Mouse (Mus musculus) stomach, embryonic 16.5 days (tissue): ENCODE measurements around the gene Cntnap1. TPM values are rescaled to one million over a fixed set of nuclear protein-coding genes. Genes with fewer than 3 reads are reported as not detected.

Experiments
- ATAC-seq: fragments of 200-750 bp; cut with Nextera tagmentation; 2 replicates; pipeline ENCODE4 v1.8.0; 2017; ENCODE audit warnings: moderate number of reproducible peaks, moderate TSS enrichment; ENCODE audit not compliant: insufficient read depth, low FRiP score
- H3K27ac ChIP-seq: fragments of 300-500 bp; sonication (generic); 2 replicates; pipeline ENCODE4 v1.5.1; 2014; ENCODE audit warnings: low read length
- H3K27me3 ChIP-seq: fragments of 300-500 bp; sonication (generic); 2 replicates; pipeline ENCODE4 v1.6.1; 2014; ENCODE audit warnings: low read length, control low read depth, mixed read lengths; ENCODE audit not compliant: control insufficient read depth, insufficient read depth
- H3K36me3 ChIP-seq: fragments of 300-500 bp; sonication (generic); 2 replicates; pipeline ENCODE4 v1.6.1; 2014; ENCODE audit warnings: low read length; ENCODE audit not compliant: control insufficient read depth, insufficient read depth
- H3K4me1 ChIP-seq: fragments of 300-500 bp; sonication (generic); 2 replicates; pipeline ENCODE4 v1.6.1; 2014; ENCODE audit warnings: low read length, control low read depth, mixed read lengths; ENCODE audit not compliant: control insufficient read depth, insufficient read depth
- H3K4me2 ChIP-seq: fragments of 300-500 bp; sonication (generic); 2 replicates; pipeline ENCODE4 v1.6.1; 2014; ENCODE audit warnings: low read depth, low read length, mixed read lengths
- H3K4me3 ChIP-seq: fragments of 300-500 bp; sonication (generic); replicated peaks from 2 replicates; pipeline ENCODE4 v1.5.1; 2014; ENCODE audit warnings: mild to moderate bottlenecking, low read length
- H3K9ac ChIP-seq: fragments of 300-500 bp; sonication (generic); 2 replicates; pipeline ENCODE4 v1.6.1; 2014; ENCODE audit warnings: low read length
- H3K9me3 ChIP-seq: fragments of 300-500 bp; sonication (generic); replicated peaks from 2 replicates; pipeline ENCODE4 v1.6.1; 2016; ENCODE audit warnings: low read length, control low read depth; ENCODE audit not compliant: control insufficient read depth
- WGBS: fragments of 180-500 bp; shearing (Covaris S2); extraction: QIAGEN DNeasy Blood & Tissue Kit; methylation state at CpG from one replicate; pipeline ENCODE4 v1.1.7; 2014; 5-methylcytosine and 5-hydroxymethylcytosine counted together
- polyA plus RNA-seq: library from polyadenylated mRNA; unstranded; fragments of >200 nt; fragmentation: Nextera tagmentation; extraction: Ambion mirVana; gene quantifications from 2 replicates; pipeline ENCODE4 v1.2.1, GENCODE M21; 2015

Cntnap1 gene
- polyA plus RNA-seq, 1 experiment from 2014 or later, result 2.3 TPM

DNA sequence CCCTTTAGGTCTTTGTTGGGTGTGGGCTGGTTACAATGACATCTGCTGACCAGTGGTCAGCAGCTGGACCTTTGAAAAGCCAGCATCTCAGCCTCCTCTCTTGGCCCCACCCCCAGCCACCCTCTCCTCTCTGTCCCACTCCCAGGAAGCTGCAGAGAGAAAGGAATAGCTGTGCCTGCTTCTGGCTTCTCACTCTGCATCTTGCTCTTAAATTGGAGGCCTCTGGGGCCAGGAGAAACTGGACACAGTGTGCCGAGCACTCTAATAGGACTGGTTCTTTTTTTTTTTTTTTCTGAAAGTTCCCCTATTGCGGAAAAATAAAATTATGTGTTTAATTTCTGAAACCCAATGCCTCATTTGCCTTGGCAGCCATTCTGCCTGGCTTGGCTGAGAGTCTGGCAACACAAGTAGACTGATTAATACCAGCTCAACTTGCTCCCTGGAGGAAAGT lies 59.8 kb downstream of the Cntnap1 start:
- WGBS, result 32% methylated on average over 2 of the region's 2 CpGs
- H3K27ac ChIP-seq, result peak overlapping the region; percentile 94
- H3K27me3 ChIP-seq, result no peaks in the 10 kb centered on the region
- no peak overlapping the region for H3K4me3 ChIP-seq
- peaks cover 37% of the 10 kb centered on the region for H3K4me1 ChIP-seq
- no peaks in the 10 kb centered on the region for H3K9me3 ChIP-seq
- no peaks in the 10 kb centered on the region for H3K36me3 ChIP-seq
- H3K9ac ChIP-seq, result peak overlapping the region; percentile 38; the same call in 1 of the 2 replicates
- H3K4me2 ChIP-seq, result peak overlapping the region; percentile 52
- ATAC-seq, result no peak

GRCm38 (mm10) chr11:101230526-101230925 lies 60.2 kb downstream of the Cntnap1 start:
- Histone ChIP-seq H3K4me3 (peak overlapping the region; percentile 5; the same call in 1 of the 2 replicates), H3K27me3 (no peaks in the 10 kb centered on the region), H3K4me1 (peaks cover 33% of the 10 kb centered on the region), H3K9ac (peak overlapping the region; percentile 63), H3K4me2 (peak overlapping the region; percentile 52), H3K9me3 (no peaks in the 10 kb centered on the region), H3K36me3 (no peaks in the 10 kb centered on the region), H3K27ac (peak overlapping the region; percentile 94)
- WGBS, result 22% methylated on average over 5 of the region's 5 CpGs
- no peak for ATAC-seq

DNA sequence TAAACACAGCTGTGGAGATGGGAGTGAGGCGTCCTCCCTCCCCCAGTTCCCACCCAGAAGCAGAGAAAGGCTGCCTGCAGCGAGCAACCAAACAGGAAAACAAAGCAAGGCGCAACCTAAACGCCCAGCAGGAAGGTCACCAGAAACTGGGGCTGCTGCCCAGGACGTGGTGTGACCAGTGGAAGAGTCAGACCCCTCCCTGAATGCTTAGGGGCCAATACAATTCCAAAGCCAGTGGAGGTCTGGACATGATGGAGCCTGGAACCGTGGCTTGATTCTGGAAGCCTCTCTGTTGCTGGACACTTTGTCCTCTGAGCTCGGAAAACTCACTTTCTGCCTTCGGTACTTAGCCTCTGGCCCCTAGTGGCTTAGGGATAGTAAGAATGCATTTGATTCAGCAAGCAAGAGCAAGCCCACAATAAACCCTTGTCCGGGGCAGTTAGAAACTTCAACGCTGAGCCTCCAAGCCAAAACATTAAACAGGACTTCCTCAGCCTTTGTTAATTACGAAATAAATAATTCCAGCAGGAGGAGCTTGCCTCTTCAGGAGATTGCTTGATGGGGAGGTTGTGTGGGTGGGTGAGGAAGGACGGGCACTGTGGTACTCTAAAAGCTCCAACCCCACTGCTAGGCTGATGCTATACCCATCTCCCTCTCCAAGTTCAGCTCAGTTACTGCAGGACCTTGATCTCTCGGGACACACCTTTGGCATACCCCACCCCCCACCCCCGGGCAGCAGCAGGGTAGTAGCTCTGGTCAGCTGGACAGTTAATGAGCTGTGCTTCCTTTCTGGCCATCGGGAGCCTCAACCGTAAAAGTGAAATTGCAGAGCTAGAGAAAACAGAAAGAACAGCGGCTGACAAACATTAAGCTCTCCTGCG lies 60.9 kb downstream of the Cntnap1 start:
- peak; percentile 36 for ATAC-seq
- H3K27ac ChIP-seq, result peak overlapping the region; percentile 94
- H3K4me1 ChIP-seq, result peaks cover 30% of the 10 kb centered on the region
- H3K9ac ChIP-seq, result peak overlapping the region; percentile 63
- H3K9me3 ChIP-seq, result no peaks in the 10 kb centered on the region
- H3K4me3 ChIP-seq, result peak overlapping the region; percentile 30
- 10% methylated on average over 18 of the region's 18 CpGs for WGBS
- H3K36me3 ChIP-seq, result no peaks in the 10 kb centered on the region
- peak overlapping the region; percentile 52 for H3K4me2 ChIP-seq
- no peaks in the 10 kb centered on the region for H3K27me3 ChIP-seq

GRCm38 (mm10) chr11:101232010-101232839 lies 61.9 kb downstream of the Cntnap1 start:
- 40% methylated on average over 6 of the region's 6 CpGs for WGBS
- Histone ChIP-seq H3K36me3 (no peaks in the 10 kb centered on the region), H3K4me3 (peak overlapping the region; percentile 30), H3K27ac (peak overlapping the region; percentile 94), H3K9ac (peak overlapping the region; percentile 63; the same call in 1 of the 2 replicates), H3K9me3 (no peaks in the 10 kb centered on the region), H3K4me1 (peaks cover 30% of the 10 kb centered on the region), H3K4me2 (peak overlapping the region; percentile 52), H3K27me3 (no peaks in the 10 kb centered on the region)
- peak; percentile 78 for ATAC-seq

DNA sequence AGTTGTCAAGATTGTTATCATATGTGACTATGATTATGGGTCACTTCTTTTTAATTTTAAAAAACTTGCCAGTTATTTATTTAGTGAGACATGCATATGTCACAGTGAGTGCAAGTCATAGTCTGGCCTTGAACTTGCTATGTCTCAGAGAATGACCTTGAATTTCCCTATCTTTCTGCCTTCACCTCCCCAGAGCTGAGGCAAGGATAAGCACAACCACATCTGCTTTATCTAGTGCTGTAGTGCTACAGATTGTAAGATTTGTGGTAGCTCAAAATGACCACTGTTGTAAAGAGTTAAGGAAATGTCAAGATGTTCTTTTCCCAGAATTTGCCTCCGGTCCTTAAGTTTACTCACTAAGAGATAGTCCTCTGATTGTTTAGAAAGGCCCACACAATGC lies 62.9 kb downstream of the Cntnap1 start:
- H3K36me3 ChIP-seq, result no peaks in the 10 kb centered on the region
- H3K4me2 ChIP-seq, result no peak overlapping the region
- no peak for ATAC-seq
- H3K4me3 ChIP-seq, result no peak overlapping the region
- H3K4me1 ChIP-seq, result peaks cover 38% of the 10 kb centered on the region
- H3K27ac ChIP-seq, result no peak overlapping the region
- no peak overlapping the region for H3K9ac ChIP-seq
- WGBS, result 62% methylated on average over 1 of the region's 1 CpGs
- no peaks in the 10 kb centered on the region for H3K9me3 ChIP-seq
- no peaks in the 10 kb centered on the region for H3K27me3 ChIP-seq

DNA sequence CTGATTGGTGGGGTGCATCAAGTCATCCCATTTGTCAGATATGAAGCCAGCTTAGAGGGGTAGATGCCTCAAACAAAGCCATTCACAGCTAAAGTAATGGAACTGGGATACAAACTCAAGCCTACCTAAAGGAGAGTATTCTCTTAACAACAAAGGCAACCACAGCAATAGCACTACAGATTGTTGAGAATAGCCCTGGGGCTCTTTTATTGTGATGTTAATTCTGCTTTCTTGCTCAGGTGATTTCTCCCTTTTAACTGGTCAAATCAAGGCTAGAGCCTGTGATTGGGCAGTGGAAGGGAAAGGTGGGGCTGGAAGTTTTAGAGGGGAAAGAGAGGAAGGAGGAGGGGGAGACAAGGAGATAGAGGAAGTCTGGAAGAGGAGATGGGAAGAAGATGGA lies 63.8 kb downstream of the Cntnap1 start:
- Histone ChIP-seq H3K4me1 (peaks cover 38% of the 10 kb centered on the region), H3K27ac (no peak overlapping the region)

GRCm38 (mm10) chr11:101235429-101235828 lies 65.1 kb downstream of the Cntnap1 start:
- H3K27me3 ChIP-seq, result no peaks in the 10 kb centered on the region
- no peaks in the 10 kb centered on the region for H3K36me3 ChIP-seq
- H3K9ac ChIP-seq, result no peak overlapping the region
- no peak overlapping the region for H3K4me2 ChIP-seq
- H3K4me1 ChIP-seq, result peaks cover 30% of the 10 kb centered on the region
- ATAC-seq, result no peak
- no peak overlapping the region for H3K27ac ChIP-seq
- H3K9me3 ChIP-seq, result no peaks in the 10 kb centered on the region
- no peak overlapping the region for H3K4me3 ChIP-seq

More for the DNA sequence above, 63.8 kb downstream of the Cntnap1 start:
- ATAC-seq, result no peak
- no peak overlapping the region for H3K4me3 ChIP-seq
- no peaks in the 10 kb centered on the region for H3K9me3 ChIP-seq
- no peak overlapping the region for H3K9ac ChIP-seq
- no peaks in the 10 kb centered on the region for H3K36me3 ChIP-seq
- no peak overlapping the region for H3K4me2 ChIP-seq
- no peaks in the 10 kb centered on the region for H3K27me3 ChIP-seq

DNA sequence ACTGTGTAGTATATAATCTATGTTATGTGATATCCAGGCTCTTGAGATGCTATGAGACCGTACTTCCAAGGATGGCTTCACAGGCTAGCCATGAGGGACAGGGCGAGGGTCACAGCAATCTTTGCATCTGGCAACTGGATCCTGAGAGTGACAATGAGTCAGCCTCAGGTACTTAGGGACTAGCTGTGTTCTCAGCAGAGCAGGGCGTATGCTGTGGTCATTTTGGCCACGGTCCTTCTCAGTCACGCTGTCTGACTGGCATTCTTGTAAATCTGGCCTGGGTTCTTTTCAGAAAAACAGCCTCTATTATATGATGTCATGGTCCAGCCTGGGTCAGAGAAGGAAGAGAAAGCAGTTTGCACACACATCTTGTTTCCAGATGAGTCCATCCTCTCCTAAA lies 66.5 kb downstream of the Cntnap1 start:
- Histone ChIP-seq H3K4me1 (peaks cover 17% of the 10 kb centered on the region), H3K4me3 (no peak overlapping the region), H3K27ac (no peak overlapping the region), H3K36me3 (no peaks in the 10 kb centered on the region), H3K4me2 (no peak overlapping the region), H3K9me3 (no peaks in the 10 kb centered on the region), H3K27me3 (no peaks in the 10 kb centered on the region), H3K9ac (no peak overlapping the region)
- 90% methylated on average over 5 of the region's 5 CpGs for WGBS
- no peak for ATAC-seq
